Comparison of ENCODE assay signal across 10 mouse cellular contexts in genomic region chr6:54391765-54392164, GRCm38 (mm10). TPM values are rescaled to one million over a fixed set of nuclear protein-coding genes. Genes with fewer than 3 reads are reported as not detected.
DNase-seq lines count a peak whose midpoint lies in the region; ATAC-seq lines count a peak whose summit lies in the region.
"Had no signal": no experiment of that assay in that cellular context is flagged by ENCODE, and none has a peak within 500 bp of the region (broad histone marks: within the 10 kb centered on the region; RNA-seq: fewer than 3 reads in every experiment).

No protein-coding gene starts in this region.

- H3K27ac ChIP-seq in midbrain, embryonic 16.5 days (ENCODE audit: low read length), result no peak overlapping the region

- peak; percentile 51; the same call in 1 of the 2 replicates for ATAC-seq in midbrain, embryonic 16.5 days

- H3K36me3 ChIP-seq in midbrain, embryonic 16.5 days (ENCODE audit: control insufficient read depth, insufficient read depth, low read length), result no peaks in the 10 kb centered on the region

- no peak overlapping the region for H3K4me2 ChIP-seq in midbrain, embryonic 16.5 days (ENCODE audit: low read length)

- H3K4me1 ChIP-seq in midbrain, embryonic 16.5 days (ENCODE audit: control insufficient read depth, insufficient read depth, low read length), result no peaks in the 10 kb centered on the region

- no peaks in the 10 kb centered on the region for H3K9me3 ChIP-seq in midbrain, embryonic 16.5 days (replicated peaks; ENCODE audit: control insufficient read depth, low read length, poor library complexity, severe bottlenecking)

- WGBS in midbrain, embryonic 16.5 days, result 2% methylated on average over 3 of the region's 3 CpGs

- H3K9ac ChIP-seq in midbrain, embryonic 16.5 days (ENCODE audit: low read depth, low read length), result no peak overlapping the region

- no peaks in the 10 kb centered on the region for H3K27me3 ChIP-seq in midbrain, embryonic 16.5 days (ENCODE audit: control insufficient read depth, insufficient read depth, low read depth, low read length)

- no peak overlapping the region for H3K4me3 ChIP-seq in midbrain, embryonic 16.5 days (ENCODE audit: low read depth, low read length)

- DNase-seq in gastrocnemius, adult 18-20 months (ENCODE audit: low spot score), result peak; percentile 51
- no peak for DNase-seq in gastrocnemius, adult 8-10 months (ENCODE audit: low spot score in 2 of 2)
- DNase-seq in testis, postnatal 10 days (ENCODE audit: low spot score), result peak; percentile 81
- no peak for DNase-seq in testis, postnatal 14 days (ENCODE audit: low spot score)
- peak; percentile 49 for DNase-seq in cerebellum, adult 9-11 months
- DNase-seq in induced T-regulatory cell, adult 2 months (ENCODE audit: low read depth), result peak; percentile 45
- no peak for DNase-seq in spleen, postnatal 14 days (ENCODE audit: low spot score in 2 of 2)

RNA-seq across cellular contexts. Expression of gene Wipf3, which starts 37.6 kb away (rescaled TPM):
- 10 to 100 TPM; 12.5 to 13.7 TPM for total RNA-seq in gastrocnemius, adult 18-20 months (2021)
- total RNA-seq in gastrocnemius, adult 8-10 months (2022), result 10 to 100 TPM; 12.5 to 17.2 (median 13.2) TPM
- polyA plus RNA-seq in midbrain, embryonic 16.5 days (2015; fragmentation: Nextera tagmentation; extraction: Ambion mirVana), result 3.6 and 5.0 TPM in 2 replicates
- total RNA-seq: hematopoietic stem cell, adult 5-6 weeks; neutrophil, adult 5-6 weeks had no signal

Comparison
In these comparisons a context has a peak if more than half of its experiments do, and no peak if none do; other contexts are left out.
1. DNase-seq: peak in gastrocnemius, adult 18-20 months (single experiment), testis, postnatal 10 days (single experiment), cerebellum, adult 9-11 months (single experiment) and induced T-regulatory cell, adult 2 months (single experiment); none in gastrocnemius, adult 8-10 months (0 of 2), testis, postnatal 14 days (single experiment) and spleen, postnatal 14 days (0 of 2).